Mouse (Mus musculus) embryonic stem cell, embryonic (primary cell): ENCODE data around the gene Cdipt.

Experiments used
- CTCF ChIA-PET, 4 experiments: fragments of 300-600 bp in 2 of 4; fragments of 350-600 bp in 2 of 4; sonication (Branson Sonifier 250); formaldehyde crosslinking; loops; one replicate each; lab custom pipeline; 2022; ENCODE audit warnings: inconsistent platforms in 2 of 4; lab: Charles Lee
- POLR2A ChIA-PET, 4 experiments: fragments of 300-600 bp in 2 of 4; fragments of 350-600 bp in 2 of 4; sonication (Branson Sonifier 250); formaldehyde crosslinking; loops; one replicate each; lab custom pipeline; 2022; ENCODE audit warnings: antibody characterized with exemption in 4 of 4, inconsistent platforms in 1 of 4; lab: Charles Lee

Cdipt gene

GRCm38 (mm10) chr7:126996449-126996848 lies 20.7 kb downstream of the Cdipt start:
- POLR2A ChIA-PET: interaction anchor here in 1 of 4 experiments (0.6 to 1.3 kb wide), 2 partner anchors 9 to 18 kb away, joined by 3 to 4 read pairs; partner anchors contain the start of gene Mvp

GRCm38 (mm10) chr7:126999568-126999967 lies 23.9 kb downstream of the Cdipt start:
- CTCF ChIA-PET: interaction anchor here in 1 of 4 experiments (0.6 to 1.1 kb wide), 2 partner anchors 9 to 180 kb away, joined by 3 to 6 read pairs; no protein-coding TSS in a partner anchor
- POLR2A ChIA-PET: interaction anchor here in 3 of 4 experiments (0.9 to 1.8 kb wide), 7 partner anchors 14 to 168 kb away, joined by 3 to 5 read pairs (median 3); partner anchors contain the start of genes 4930451I11Rik (in 1 of the 3), Pagr1a (in 1 of the 3), Pagr1b (in 1 of the 3) and Prrt2 (in 1 of the 3)

More at GRCm38 (mm10) chr7:126996449-126996848, 20.7 kb downstream of the Cdipt start:
- CTCF ChIA-PET: interaction anchor here in 1 of 4 experiments (1.0 to 1.1 kb wide), 2 partner anchors 21 to 27 kb away, joined by 3 to 4 read pairs; partner anchors contain the start of gene Pagr1a

GRCm38 (mm10) chr7:127003620-127004019 lies 27.9 kb downstream of the Cdipt start:
- ChIA-PET POLR2A (interaction anchor here in 3 of 4 experiments (0.6 to 1.7 kb wide), 11 partner anchors 9 to 64 kb away, joined by 3 to 7 read pairs (median 3); partner anchors contain the start of genes Maz (in 3 of the 3), Pagr1a (in 2 of the 3) and Mvp (in 1 of the 3)), CTCF (interaction anchor here in 1 of 4 experiments (1.9 kb wide), 1 partner anchor 13 kb away, joined by 7 read pairs; the partner anchor contains the start of genes Pagr1a and Pagr1b)

GRCm38 (mm10) chr7:127004122-127004875 lies 28.6 kb downstream of the Cdipt start:
- ChIA-PET CTCF (interaction anchor here in 2 of 4 experiments (0.9 to 1.9 kb wide), 2 partner anchors 13 to 176 kb away, joined by 4 to 7 read pairs; partner anchors contain the start of genes Pagr1a (in 1 of the 2) and Pagr1b (in 1 of the 2)), POLR2A (interaction anchor here in 3 of 4 experiments (0.6 to 1.7 kb wide), 7 partner anchors 11 to 27 kb away, joined by 3 to 7 read pairs (median 3); partner anchors contain the start of genes Maz (in 3 of the 3) and Pagr1a (in 1 of the 3))

- CTCF ChIA-PET: interaction anchor here in 2 of 4 experiments (0.6 to 1.9 kb wide), 3 partner anchors 9 to 83 kb away, joined by 3 to 7 read pairs (median 4); partner anchors contain the start of genes Pagr1a (in 2 of the 2) and Pagr1b (in 1 of the 2)
- POLR2A ChIA-PET: interaction anchor here in 3 of 4 experiments (0.7 to 13.6 kb wide), 12 partner anchors 9 to 175 kb away, joined by 3 to 280 read pairs (median 4); partner anchors contain the start of genes Maz (in 3 of the 3), Pagr1a (in 2 of the 3), Pagr1b (in 2 of the 3) and Prrt2 (in 1 of the 3)
Observed at GRCm38 (mm10) chr7:127007313-127008024, 31.8 kb downstream of the Cdipt start.

GRCm38 (mm10) chr7:127008239-127009019 lies 32.7 kb downstream of the Cdipt start:
- CTCF ChIA-PET: interaction anchor here in 2 of 4 experiments (0.7 to 1.9 kb wide), 6 partner anchors 8 to 96 kb away, joined by 3 to 7 read pairs (median 4); partner anchors contain the start of genes Pagr1a (in 2 of the 2), Gm42742 (in 1 of the 2), Pagr1b (in 1 of the 2) and Prrt2 (in 1 of the 2)

GRCm38 (mm10) chr7:127009307-127010085 lies 33.8 kb downstream of the Cdipt start:
- ChIA-PET POLR2A (interaction anchor here in 3 of 4 experiments (0.5 to 13.6 kb wide), 13 partner anchors 8 to 232 kb away, joined by 3 to 280 read pairs (median 4); partner anchors contain the start of genes Maz (in 2 of the 3), Pagr1a (in 2 of the 3), Prrt2 (in 2 of the 3) and Gm42742 (in 1 of the 3)), CTCF (interaction anchor here in 2 of 4 experiments (0.7 to 1.3 kb wide), 4 partner anchors 7 to 95 kb away, joined by 3 to 6 read pairs (median 3); partner anchors contain the start of genes Gm42742 (in 1 of the 2), Pagr1b (in 1 of the 2) and Prrt2 (in 1 of the 2))

More at GRCm38 (mm10) chr7:127008239-127009019, 32.7 kb downstream of the Cdipt start:
- POLR2A ChIA-PET: interaction anchor here in 3 of 4 experiments (0.7 to 13.6 kb wide), 16 partner anchors 8 to 209 kb away, joined by 3 to 280 read pairs (median 4); partner anchors contain the start of genes Pagr1a (in 3 of the 3), Maz (in 2 of the 3), Pagr1b (in 2 of the 3) and Hirip3 (in 1 of the 3)

GRCm38 (mm10) chr7:127011051-127011450 lies 35.3 kb downstream of the Cdipt start:
- CTCF ChIA-PET: interaction anchor here in 1 of 4 experiments (1.3 kb wide), 1 partner anchor 107 kb away, joined by 3 read pairs; no protein-coding TSS in a partner anchor
- POLR2A ChIA-PET: interaction anchor here in 3 of 4 experiments (0.6 to 13.6 kb wide), 11 partner anchors 10 to 218 kb away, joined by 3 to 280 read pairs (median 4); partner anchors contain the start of genes Maz (in 2 of the 3), Prrt2 (in 2 of the 3), Gm42742 (in 1 of the 3) and Taok2 (in 1 of the 3)

GRCm38 (mm10) chr7:127011717-127012116 lies 36.0 kb downstream of the Cdipt start:
- CTCF ChIA-PET: interaction anchor here in 1 of 4 experiments (1.3 kb wide), 1 partner anchor 106 kb away, joined by 3 read pairs; no protein-coding TSS in a partner anchor
- POLR2A ChIA-PET: interaction anchor here in 3 of 4 experiments (0.6 to 13.6 kb wide), 13 partner anchors 10 to 1542 kb away, joined by 3 to 280 read pairs (median 4); partner anchors contain the start of genes Kif22 (in 2 of the 3), Maz (in 2 of the 3), Prrt2 (in 2 of the 3) and Gm42742 (in 1 of the 3)

GRCm38 (mm10) chr7:127012374-127012773 lies 36.7 kb downstream of the Cdipt start:
- ChIA-PET POLR2A (interaction anchor here (0.6 to 13.6 kb wide), 14 partner anchors 9 to 1541 kb away, joined by 3 to 280 read pairs (median 6); partner anchors contain the start of genes Maz (in 3 of the 4), Kif22 (in 2 of the 4), Prrt2 (in 2 of the 4) and Cdiptos (in 1 of the 4)), CTCF (interaction anchor here in 2 of 4 experiments (0.5 to 1.3 kb wide), 3 partner anchors 106 to 169 kb away, joined by 3 to 4 read pairs (median 3); no protein-coding TSS in a partner anchor)

GRCm38 (mm10) chr7:127012845-127013244 lies 37.1 kb downstream of the Cdipt start:
- ChIA-PET CTCF (interaction anchor here in 3 of 4 experiments (0.5 to 1.1 kb wide), 3 partner anchors 159 to 615 kb away, joined by 3 to 18 read pairs (median 4); no protein-coding TSS in a partner anchor), POLR2A (interaction anchor here (0.8 to 13.6 kb wide), 16 partner anchors 7 to 213 kb away, joined by 3 to 280 read pairs (median 6); partner anchors contain the start of genes Maz (in 3 of the 4), Cdiptos (in 1 of the 4), Kif22 (in 1 of the 4) and Prrt2 (in 1 of the 4))

- CTCF ChIA-PET: interaction anchor here in 2 of 4 experiments (0.6 to 1.1 kb wide), 2 partner anchors 168 to 615 kb away, joined by 4 to 18 read pairs; no protein-coding TSS in a partner anchor
- POLR2A ChIA-PET: interaction anchor here (0.7 to 13.6 kb wide), 17 partner anchors 7 to 214 kb away, joined by 3 to 280 read pairs (median 6); partner anchors contain the start of genes Maz (in 4 of the 4), Cdiptos (in 1 of the 4), Kif22 (in 1 of the 4) and Prrt2 (in 1 of the 4)
Observed at GRCm38 (mm10) chr7:127013385-127013784, 37.7 kb downstream of the Cdipt start.

- ChIA-PET CTCF (interaction anchor here in 2 of 4 experiments (0.7 to 1.1 kb wide), 4 partner anchors 25 to 215 kb away, joined by 3 to 7 read pairs (median 4); no protein-coding TSS in a partner anchor), POLR2A (interaction anchor here (0.7 to 13.6 kb wide), 33 partner anchors 8 to 449 kb away, joined by 3 to 280 read pairs (median 5); partner anchors contain the start of genes Maz (in 3 of the 4), Taok2 (in 2 of the 4), AI467606 (in 1 of the 4) and Cdiptos (in 1 of the 4))
Observed at GRCm38 (mm10) chr7:127014320-127014719, 38.6 kb downstream of the Cdipt start, which contains the start of gene Mvp. Gene Mvp (minus strand): TSS chr7:127014621.
